Mouse (Mus musculus): ENCODE measurements at regions not wholly inside any gene's neighbourhood (a gene's known extent, or its start where the extent isn't known, plus 50 kb on each side); places are given as distances from the start of the nearest gene placed in this dataset.

DNA sequence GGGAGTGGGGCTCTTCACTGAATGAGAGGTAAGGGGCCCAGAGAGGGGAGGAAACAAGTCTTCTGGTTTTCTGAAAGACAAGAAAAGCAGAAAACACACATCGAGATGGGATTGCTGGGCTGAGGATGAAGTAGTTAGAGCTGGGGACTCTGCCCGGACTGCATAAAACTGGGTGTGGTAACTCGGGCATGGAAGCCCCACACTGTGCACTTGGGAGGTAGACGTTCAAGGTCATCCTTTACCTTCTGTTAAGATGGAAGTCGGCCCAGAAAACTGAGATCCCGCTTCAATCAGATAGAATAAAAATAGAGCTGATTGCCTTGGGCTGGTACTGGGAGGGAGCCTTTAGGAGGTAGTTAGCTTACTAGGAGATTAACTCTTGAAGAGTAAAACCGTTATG lies 107.2 kb downstream of the Rassf10 start:
- no peak for TF ChIP-seq CTCF (IDR thresholded peaks at IDR 0.05; ENCODE audit: low read depth)
- TF ChIP-seq EP300 (IDR thresholded peaks at IDR 0.05; ENCODE audit: low read depth) = no peak

All from liver, postnatal 0 days (tissue).